Mouse (Mus musculus) liver, postnatal 0 days (tissue): ENCODE results near the gene Eif6. TPM values are rescaled to one million over a fixed set of nuclear protein-coding genes. Genes with fewer than 3 reads are reported as not detected.

Experiments
- ATAC-seq: fragments of 200-750 bp; cut with Nextera tagmentation; 2 replicates; pipeline ENCODE4 v1.8.0; 2017; ENCODE audit warnings: mild to moderate bottlenecking, moderate library complexity
- DNase-seq: peaks from one replicate; pipeline ENCODE4 v3.0.0-alpha.2; 2016
- H3K27ac ChIP-seq: fragments of 300-500 bp; sonication (generic); 2 replicates; pipeline ENCODE4 v1.5.1; 2014; ENCODE audit warnings: antibody characterized with exemption, moderate library complexity, mild to moderate bottlenecking, low read depth
- H3K27me3 ChIP-seq: fragments of 300-500 bp; sonication (generic); 2 replicates; pipeline ENCODE4 v1.6.1; 2014; ENCODE audit warnings: low read length, control low read depth, mixed read lengths; ENCODE audit not compliant: insufficient read depth
- H3K36me3 ChIP-seq: fragments of 300-500 bp; sonication (generic); replicated peaks from 2 replicates; pipeline ENCODE4 v1.6.1; 2014; ENCODE audit warnings: mild to moderate bottlenecking, control low read depth, low read length, moderate library complexity, mixed read lengths; ENCODE audit not compliant: insufficient read depth
- H3K4me1 ChIP-seq: fragments of 300-500 bp; sonication (generic); 2 replicates; pipeline ENCODE4 v1.6.1; 2014; ENCODE audit warnings: antibody characterized with exemption, mild to moderate bottlenecking, control low read depth; ENCODE audit not compliant: insufficient read depth
- H3K4me2 ChIP-seq: fragments of 300-500 bp; sonication (generic); 2 replicates; pipeline ENCODE4 v1.6.1; 2014; ENCODE audit warnings: low read depth, mild to moderate bottlenecking, low read length, moderate library complexity, mixed read lengths
- H3K4me3 ChIP-seq: fragments of 300-500 bp; sonication (generic); 2 replicates; pipeline ENCODE4 v1.5.1; 2014; ENCODE audit warnings: low read depth, low read length
- H3K9ac ChIP-seq: fragments of 300-500 bp; sonication (generic); replicated peaks from 2 replicates; pipeline ENCODE4 v1.6.1; 2014; ENCODE audit warnings: mild to moderate bottlenecking, moderate library complexity
- H3K9me3 ChIP-seq: fragments of 300-500 bp; sonication (generic); 2 replicates; pipeline ENCODE4 v1.6.1; 2016; ENCODE audit warnings: mild to moderate bottlenecking, control low read depth, low read length, mixed read lengths
- CTCF ChIP-seq: sonication (generic); IDR thresholded peaks from 2 replicates; pipeline ENCODE4 v1.5.1; 2016; ENCODE audit warnings: antibody characterized with exemption, low read depth
- EP300 ChIP-seq: IDR thresholded peaks from 2 replicates; pipeline ENCODE4 v1.6.1; 2016; ENCODE audit warnings: antibody characterized with exemption, low read depth, mild to moderate bottlenecking
- WGBS: fragments of 180-500 bp; shearing (Covaris S2); extraction: QIAGEN DNeasy Blood & Tissue Kit; methylation state at CpG from one replicate; pipeline ENCODE4 v1.1.7; 2014; ENCODE audit not compliant: insufficient replicate concordance; 5-methylcytosine and 5-hydroxymethylcytosine counted together
- polyA plus RNA-seq: library from polyadenylated mRNA; unstranded; fragments of >200 nt; fragmentation: Nextera tagmentation; extraction: Ambion mirVana; gene quantifications from 2 replicates; pipeline ENCODE4 v1.2.1, GENCODE M21; 2015

Eif6 gene
- polyA plus RNA-seq, 1 experiment from 2014 or later, result 130 TPM

DNA sequence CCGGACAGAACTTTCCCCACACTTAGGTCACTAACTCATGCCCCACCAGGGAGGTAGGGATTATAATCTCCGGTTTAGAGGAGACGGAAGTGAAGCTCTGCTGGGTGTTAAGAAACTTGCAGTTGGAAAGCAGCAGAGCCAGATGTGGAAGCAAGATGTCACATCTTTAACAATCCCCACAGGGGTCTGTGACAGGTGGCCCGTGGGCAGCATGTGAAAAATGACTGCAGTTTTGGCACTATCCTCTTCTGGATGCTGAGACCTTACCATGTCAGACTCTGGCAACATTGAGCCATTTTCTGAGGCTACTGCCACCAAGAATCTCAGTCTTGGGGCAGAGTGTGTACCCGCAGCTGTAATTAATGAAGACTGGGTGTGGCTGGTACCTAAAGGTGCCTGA, 22.7 kb downstream of the Eif6 start:
- no peaks in the 10 kb centered on the region for H3K9me3 ChIP-seq
- H3K4me3 ChIP-seq, result no peak overlapping the region
- no peak for TF ChIP-seq EP300
- TF ChIP-seq CTCF, result no peak
- ATAC-seq (no peak), DNase-seq (no peak)
- H3K27ac ChIP-seq, result no peak overlapping the region
- no peak overlapping the region for H3K4me2 ChIP-seq
- WGBS, result 61% methylated on average over 5 of the region's 5 CpGs
- H3K27me3 ChIP-seq, result 0 out of 2 replicates have a peak, but pooled peaks cover 3% of the 10 kb centered on the region
- H3K4me1 ChIP-seq, result no peaks in the 10 kb centered on the region
- no peak overlapping the region for H3K9ac ChIP-seq
- no peaks in the 10 kb centered on the region for H3K36me3 ChIP-seq

DNA sequence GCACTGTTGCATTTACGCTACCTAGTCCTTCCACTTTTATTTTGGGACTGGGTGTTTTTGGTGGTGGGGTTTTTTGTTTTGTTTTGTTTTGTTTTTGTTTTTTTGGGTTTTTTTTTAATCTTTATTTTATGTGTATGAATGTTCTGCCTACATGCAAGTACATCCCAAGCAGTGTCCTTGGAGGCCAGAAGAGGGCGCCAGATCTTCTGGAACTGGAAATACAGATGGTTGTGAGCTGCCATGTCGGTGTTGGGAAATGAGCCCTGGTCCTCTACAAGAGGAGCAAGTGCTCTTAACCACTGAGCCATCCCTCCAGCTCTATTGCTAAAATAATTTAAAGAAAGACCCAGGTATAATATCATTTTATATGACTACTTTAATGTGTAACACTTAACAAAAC, 24.0 kb downstream of the Eif6 start:
- 0 out of 2 replicates have a peak, but pooled peaks cover 3% of the 10 kb centered on the region for H3K27me3 ChIP-seq
- no peak overlapping the region for H3K4me3 ChIP-seq
- no peaks in the 10 kb centered on the region for H3K36me3 ChIP-seq
- no peak overlapping the region for H3K9ac ChIP-seq
- H3K9me3 ChIP-seq, result no peaks in the 10 kb centered on the region
- no peaks in the 10 kb centered on the region for H3K4me1 ChIP-seq
- H3K4me2 ChIP-seq, result no peak overlapping the region
- WGBS, result 50% methylated on average over 3 of the region's 3 CpGs
- TF ChIP-seq EP300 (no peak), CTCF (peak; percentile 57)
- ATAC-seq, result no peak
- no peak overlapping the region for H3K27ac ChIP-seq
- DNase-seq, result no peak

DNA sequence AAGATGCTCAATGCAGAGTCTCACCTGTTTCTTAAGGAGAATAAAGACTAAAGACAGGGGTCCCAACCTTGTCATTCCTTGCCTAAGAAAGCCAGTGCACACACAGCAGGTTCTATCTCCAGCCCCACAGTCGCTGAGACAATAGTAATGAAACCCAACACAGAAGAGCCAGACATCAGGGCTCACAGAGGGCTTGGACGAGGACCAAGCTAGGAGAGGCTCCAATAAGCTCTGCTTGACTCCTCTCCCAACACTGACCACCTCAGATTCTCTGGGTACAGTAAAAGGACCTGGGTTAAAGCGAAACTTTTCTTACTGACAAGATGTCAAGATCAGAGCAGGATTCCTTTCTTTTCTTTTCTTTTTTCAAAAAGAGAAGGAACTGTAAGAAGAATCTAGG, 28.1 kb downstream of the Eif6 start:
- Histone ChIP-seq H3K4me3 (no peak overlapping the region), H3K36me3 (no peaks in the 10 kb centered on the region), H3K4me1 (no peaks in the 10 kb centered on the region), H3K4me2 (no peak overlapping the region), H3K27ac (no peak overlapping the region), H3K9ac (no peak overlapping the region), H3K27me3 (0 out of 2 replicates have a peak, but pooled peaks cover 3% of the 10 kb centered on the region), H3K9me3 (no peaks in the 10 kb centered on the region)
- TF ChIP-seq CTCF, result no peak
- TF ChIP-seq EP300, result no peak
- WGBS, result 50% methylated on average over 3 of the region's 3 CpGs
- DNase-seq (no peak), ATAC-seq (no peak)

DNA sequence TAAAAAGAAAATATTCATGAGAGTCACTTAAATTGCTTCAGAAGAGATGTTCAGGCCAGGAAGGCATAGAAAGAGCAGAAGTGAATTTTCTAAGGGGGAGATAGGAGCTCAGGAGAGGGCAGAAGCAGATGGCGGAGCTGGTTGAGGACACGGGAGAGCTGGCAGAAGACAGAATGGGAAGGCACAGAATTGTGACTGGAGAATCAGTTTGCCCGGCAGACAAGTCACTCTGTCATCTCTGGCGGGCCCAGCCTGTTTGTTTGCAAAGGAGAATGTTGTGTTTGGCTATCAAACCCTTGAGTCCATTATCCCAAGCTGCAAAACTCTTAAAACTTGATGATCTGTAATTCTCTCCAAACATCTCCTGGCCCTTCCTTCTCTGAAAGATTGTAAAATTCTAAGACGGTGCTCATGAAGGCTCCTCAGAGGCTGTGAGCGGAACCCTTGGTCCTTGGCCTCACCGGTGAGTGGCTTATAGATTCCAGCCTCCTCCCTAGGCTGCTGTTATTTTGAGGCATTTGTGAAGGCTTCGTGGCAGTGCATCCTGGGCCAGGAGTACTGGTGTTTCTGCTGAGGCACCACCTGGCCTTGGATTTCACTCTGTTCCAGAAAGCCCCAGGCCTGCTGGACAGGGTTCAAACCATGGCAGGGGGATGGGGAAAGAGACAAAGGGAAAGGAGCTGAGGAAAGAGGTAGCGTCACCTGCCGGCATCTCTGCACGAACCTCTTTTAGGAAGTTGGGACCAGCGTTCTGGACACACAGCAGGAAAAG, 31.9 kb downstream of the Eif6 start:
- TF ChIP-seq CTCF, result no peak
- TF ChIP-seq EP300, result no peak
- Histone ChIP-seq H3K36me3 (no peaks in the 10 kb centered on the region), H3K27me3 (no peaks in the 10 kb centered on the region), H3K9ac (no peak overlapping the region), H3K27ac (no peak overlapping the region), H3K4me1 (no peaks in the 10 kb centered on the region), H3K4me2 (no peak overlapping the region), H3K4me3 (no peak overlapping the region), H3K9me3 (no peaks in the 10 kb centered on the region)
- no peak for DNase-seq
- WGBS, result 80% methylated on average over 12 of the region's 12 CpGs
- no peak for ATAC-seq

- WGBS, result 35% methylated on average over 12 of the region's 12 CpGs
Observed at GRCm38 (mm10) chr2:155792899-155793298, 33.8 kb downstream of the Eif6 start.

DNA sequence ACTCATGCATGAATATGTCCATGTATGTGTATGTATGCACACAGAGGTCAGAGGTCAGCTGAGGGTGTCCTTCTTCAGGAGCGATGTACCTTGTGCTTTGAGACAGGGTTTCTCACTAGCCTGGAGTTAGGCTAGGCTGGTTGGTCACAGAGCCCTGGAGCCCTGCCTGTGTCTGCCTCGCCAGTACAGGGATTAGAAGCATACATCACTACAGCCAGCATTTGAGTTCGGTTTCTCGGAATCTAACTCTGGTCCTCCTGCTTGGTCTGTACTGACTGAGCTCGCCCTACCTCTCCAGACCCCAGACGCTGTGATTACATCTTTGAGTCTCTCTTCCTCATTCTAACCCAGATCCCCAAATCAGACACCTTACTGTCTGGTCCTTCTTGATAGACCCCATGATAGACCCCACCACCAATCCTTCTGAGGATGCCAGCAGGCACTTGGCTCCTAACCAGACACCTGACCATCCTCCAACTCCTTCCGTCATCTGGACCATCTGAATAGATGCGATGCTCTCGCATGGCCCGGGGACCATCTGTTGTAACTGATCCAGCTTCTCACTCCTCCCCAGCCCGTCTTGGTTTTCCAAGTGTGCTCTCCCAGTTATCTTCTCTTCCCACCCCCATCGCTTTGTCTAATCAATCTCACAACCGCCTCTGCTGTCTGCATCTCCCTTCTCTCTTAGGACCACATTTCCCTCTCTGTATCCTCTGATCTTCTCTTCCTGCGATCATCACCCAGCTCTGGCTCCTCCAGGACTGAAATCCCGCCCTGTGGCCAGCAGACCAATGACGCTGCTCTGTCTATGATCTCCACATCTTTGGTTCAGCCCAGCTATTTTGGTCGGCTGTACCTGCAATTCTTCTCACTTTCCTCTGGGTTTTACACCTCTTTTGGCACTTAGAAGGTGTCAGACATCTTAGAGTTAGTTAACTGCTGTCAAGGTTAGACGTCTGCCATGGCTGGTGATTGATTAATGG, 38.5 kb downstream of the Eif6 start:
- ATAC-seq (no peak), DNase-seq (no peak)
- H3K4me3 ChIP-seq, result no peak overlapping the region
- no peaks in the 10 kb centered on the region for H3K9me3 ChIP-seq
- H3K27me3 ChIP-seq, result no peaks in the 10 kb centered on the region
- H3K4me2 ChIP-seq, result no peak overlapping the region
- WGBS, result 59% methylated on average over 18 of the region's 18 CpGs
- TF ChIP-seq EP300 (no peak), CTCF (no peak)
- H3K36me3 ChIP-seq, result no peaks in the 10 kb centered on the region
- no peaks in the 10 kb centered on the region for H3K4me1 ChIP-seq
- H3K9ac ChIP-seq, result no peak overlapping the region
- no peak overlapping the region for H3K27ac ChIP-seq

More at GRCm38 (mm10) chr2:155792899-155793298, 33.8 kb downstream of the Eif6 start:
- no peak overlapping the region for H3K9ac ChIP-seq
- ATAC-seq, result no peak
- TF ChIP-seq EP300 (no peak), CTCF (no peak)
- no peak overlapping the region for H3K4me2 ChIP-seq
- no peak overlapping the region for H3K4me3 ChIP-seq
- H3K27me3 ChIP-seq, result no peaks in the 10 kb centered on the region
- H3K4me1 ChIP-seq, result no peaks in the 10 kb centered on the region
- no peak for DNase-seq
- no peaks in the 10 kb centered on the region for H3K36me3 ChIP-seq
- no peak overlapping the region for H3K27ac ChIP-seq
- no peaks in the 10 kb centered on the region for H3K9me3 ChIP-seq
